In genomic region chr6:40610244-40610643, GRCm38 (mm10) we compare ENCODE assay signal across 20 mouse cellular contexts. TPM values are rescaled to one million over a fixed set of nuclear protein-coding genes. Genes with fewer than 3 reads are reported as not detected.
DNase-seq lines count a peak whose midpoint lies in the region; ATAC-seq and TF ChIP-seq lines count a peak whose summit lies in the region.
"Had no signal": no experiment of that assay in that cellular context is flagged by ENCODE, and none has a peak within 500 bp of the region (broad histone marks: within the 10 kb centered on the region; RNA-seq: fewer than 3 reads in every experiment).

No protein-coding gene starts in this region.

- H3K9ac ChIP-seq in hindbrain, embryonic 16.5 days (ENCODE audit: low read depth, low read length), result no peak overlapping the region
- no peak overlapping the region for H3K9ac ChIP-seq in hindbrain, embryonic 11.5 days (ENCODE audit: low read depth, low read length)
- H3K9ac ChIP-seq: heart, embryonic 13.5 days; liver, postnatal 0 days had no signal

- H3K9me3 ChIP-seq in hindbrain, embryonic 16.5 days (ENCODE audit: control insufficient read depth, low read length), result no peaks in the 10 kb centered on the region
- no peaks in the 10 kb centered on the region for H3K9me3 ChIP-seq in hindbrain, embryonic 11.5 days (ENCODE audit: control insufficient read depth, low read length)
- H3K9me3 ChIP-seq: heart, embryonic 13.5 days; hindbrain, embryonic 10.5 days had no signal

- H3K27me3 ChIP-seq in hindbrain, embryonic 16.5 days (replicated peaks; ENCODE audit: control insufficient read depth, insufficient read depth, low read length), result no peaks in the 10 kb centered on the region
- no peaks in the 10 kb centered on the region for H3K27me3 ChIP-seq in hindbrain, embryonic 11.5 days (ENCODE audit: control insufficient read depth, insufficient read depth, low read length)
- H3K27me3 ChIP-seq: CH12.LX; heart, embryonic 13.5 days had no signal

- peak; percentile 68 for ATAC-seq in hindbrain, embryonic 16.5 days
- no peak for ATAC-seq in hindbrain, embryonic 11.5 days (ENCODE audit: low FRiP score)
- ATAC-seq in monocyte, adult 5-6 weeks (replicated peaks; ENCODE audit: insufficient number of reproducible peaks, low FRiP score, low TSS enrichment, poor library complexity, severe bottlenecking), result no peak
- ATAC-seq: liver, postnatal 0 days had no signal

- H3K4me1 ChIP-seq in hindbrain, embryonic 16.5 days (ENCODE audit: control insufficient read depth, insufficient read depth, low read depth, low read length), result no peaks in the 10 kb centered on the region
- H3K4me1 ChIP-seq in hindbrain, embryonic 11.5 days (replicated peaks; ENCODE audit: control insufficient read depth, insufficient read depth, low read length), result no peaks in the 10 kb centered on the region
- H3K4me1 ChIP-seq: heart, embryonic 13.5 days; hindbrain, embryonic 10.5 days had no signal

- no peak for DNase-seq in hindbrain, embryonic 11.5 days (ENCODE audit: low spot score)
- peak; percentile 68 for DNase-seq in brain, adult 2 months (ENCODE audit: low read depth, low spot score)
- DNase-seq in brain, embryonic 14.5 days (ENCODE audit: low read depth), result peak; percentile 88
- peak; percentile 13 to 24 for DNase-seq in layer of hippocampus, postnatal 36 days
- no peak for DNase-seq in kidney, postnatal 14 days
- DNase-seq: gastrocnemius, postnatal 14 days; kidney, adult 9 months; liver, postnatal 0 days had no signal

- WGBS in hindbrain, embryonic 16.5 days, result 48% methylated on average over 8 of the region's 8 CpGs
- WGBS in hindbrain, embryonic 11.5 days, result 86% methylated on average over 8 of the region's 8 CpGs

- no peak for TF ChIP-seq POLR2A in brain, embryonic 14.5 days (IDR thresholded peaks at IDR 0.05; ENCODE audit: borderline replicate concordance, extremely low read depth, insufficient read depth, insufficient read length, poor library complexity, severe bottlenecking)

- TF ChIP-seq CTCF in brain, embryonic 14.5 days (IDR thresholded peaks at IDR 0.05; ENCODE audit: borderline replicate concordance, extremely low read depth, insufficient read depth, insufficient read length), result no peak

- H3K36me3 ChIP-seq in hindbrain, embryonic 16.5 days (ENCODE audit: control insufficient read depth, insufficient read depth, low read length), result no peaks in the 10 kb centered on the region
- H3K36me3 ChIP-seq in hindbrain, embryonic 11.5 days (ENCODE audit: control insufficient read depth, insufficient read depth, low read length), result no peaks in the 10 kb centered on the region
- H3K36me3 ChIP-seq: heart, embryonic 13.5 days; hindbrain, embryonic 10.5 days had no signal

- H3K27ac ChIP-seq in hindbrain, embryonic 16.5 days (ENCODE audit: low read depth, low read length), result no peak overlapping the region
- H3K27ac ChIP-seq in hindbrain, embryonic 11.5 days (ENCODE audit: low read depth, low read length), result no peak overlapping the region
- H3K27ac ChIP-seq: heart, embryonic 13.5 days; hindbrain, embryonic 10.5 days had no signal

- H3K4me2 ChIP-seq in hindbrain, embryonic 16.5 days (ENCODE audit: low read length), result no peak overlapping the region
- no peak overlapping the region for H3K4me2 ChIP-seq in hindbrain, embryonic 11.5 days (replicated peaks; ENCODE audit: low read depth, low read length)
- H3K4me2 ChIP-seq: heart, embryonic 13.5 days had no signal

- H3K4me3 ChIP-seq in hindbrain, embryonic 16.5 days (ENCODE audit: low read length), result no peak overlapping the region
- H3K4me3 ChIP-seq in hindbrain, embryonic 11.5 days (ENCODE audit: low read depth, low read length), result no peak overlapping the region
- H3K4me3 ChIP-seq: erythroblast, embryonic 14.5 days; heart, embryonic 13.5 days; hindbrain, embryonic 10.5 days had no signal

RNA-seq across cellular contexts. Expression of gene Tas2r138, which starts 2.9 kb away (rescaled TPM):
- polyA plus RNA-seq in hindbrain, embryonic 16.5 days (2015; fragmentation: Nextera tagmentation; extraction: Ambion mirVana), result not detected in 2 replicates
- polyA plus RNA-seq in hindbrain, embryonic 11.5 days (2014; fragmentation: Nextera tagmentation; extraction: Ambion mirVana), result not detected in 2 replicates
- not detected in 2 replicates for polyA plus RNA-seq in brain, embryonic 14.5 days (2012; rRNA removed)
- not detected for total RNA-seq in layer of hippocampus, postnatal 36 days (2021)
- not detected in 3 replicates for total RNA-seq in monocyte, adult 5-6 weeks (2017)
- total RNA-seq: CH12.LX; gastrocnemius, postnatal 14 days; megakaryocyte progenitor cell, adult 5-6 weeks had no signal
- polyA plus RNA-seq: cortical plate, adult 2 months; erythroblast, embryonic 14.5 days; heart, embryonic 13.5 days; hindbrain, embryonic 10.5 days; limb, embryonic 11.5 days; liver, postnatal 0 days; spleen, adult 2 months; testis, adult 2 months; urinary bladder, adult 2 months had no signal

RNA-seq across cellular contexts. Expression of gene Mgam, which starts 18.4 kb away (rescaled TPM):
- polyA plus RNA-seq in hindbrain, embryonic 16.5 days (2015; fragmentation: Nextera tagmentation; extraction: Ambion mirVana), result 0.11 and 0.25 TPM in 2 replicates
- polyA plus RNA-seq in hindbrain, embryonic 11.5 days (2014; fragmentation: Nextera tagmentation; extraction: Ambion mirVana), result not detected in 2 replicates
- polyA plus RNA-seq in brain, embryonic 14.5 days (2012; rRNA removed), result 0.03 and 0.10 TPM in 2 replicates
- total RNA-seq in layer of hippocampus, postnatal 36 days (2021), result not detected
- not detected in 3 replicates for total RNA-seq in monocyte, adult 5-6 weeks (2017)
- total RNA-seq: CH12.LX had no signal
- polyA plus RNA-seq: hindbrain, embryonic 10.5 days; limb, embryonic 11.5 days had no signal

RNA-seq across cellular contexts. Expression of gene Clec5a, which starts 24.6 kb away (rescaled TPM):
- polyA plus RNA-seq in hindbrain, embryonic 16.5 days (2015; fragmentation: Nextera tagmentation; extraction: Ambion mirVana), result 0.64 and 1.2 TPM in 2 replicates
- polyA plus RNA-seq in hindbrain, embryonic 11.5 days (2014; fragmentation: Nextera tagmentation; extraction: Ambion mirVana), result 0.25 and 1.2 TPM in 2 replicates
- polyA plus RNA-seq in brain, embryonic 14.5 days (2012; rRNA removed), result 0.21 and 0.55 TPM in 2 replicates
- 1 to 10 TPM in 1 of 2 experiments, under 1 TPM in 1; 0.96 to 1.1 TPM for total RNA-seq in layer of hippocampus, postnatal 36 days (2021)
- 0.19 to 1.5 TPM (median 0.67 TPM) in 3 replicates for total RNA-seq in monocyte, adult 5-6 weeks (2017)
- polyA plus RNA-seq: erythroblast, embryonic 14.5 days; testis, adult 2 months had no signal

RNA-seq across cellular contexts. Expression of gene Olfr460, which starts 41.0 kb away (rescaled TPM):
- polyA plus RNA-seq in hindbrain, embryonic 16.5 days (2015; fragmentation: Nextera tagmentation; extraction: Ambion mirVana), result not detected in 2 replicates
- polyA plus RNA-seq in hindbrain, embryonic 11.5 days (2014; fragmentation: Nextera tagmentation; extraction: Ambion mirVana), result not detected in 2 replicates
- 0.26 and 0.27 TPM in 2 replicates for polyA plus RNA-seq in brain, embryonic 14.5 days (2012; rRNA removed)
- total RNA-seq in layer of hippocampus, postnatal 36 days (2021), result not detected
- total RNA-seq in monocyte, adult 5-6 weeks (2017), result 0.57 TPM in 1 of 3 replicates, not detected in the others
- total RNA-seq: CH12.LX; gastrocnemius, postnatal 14 days; megakaryocyte progenitor cell, adult 5-6 weeks had no signal
- polyA plus RNA-seq: erythroblast, embryonic 14.5 days; heart, embryonic 13.5 days; hindbrain, embryonic 10.5 days; liver, postnatal 0 days; spleen, adult 2 months; testis, adult 2 months had no signal

RNA-seq across cellular contexts. Expression of gene Olfr461, which starts 55.4 kb away (rescaled TPM):
- polyA plus RNA-seq in hindbrain, embryonic 16.5 days (2015; fragmentation: Nextera tagmentation; extraction: Ambion mirVana), result 0.21 TPM in 1 of 2 replicates, not detected in the other
- 0.21 TPM in 1 of 2 replicates, not detected in the other for polyA plus RNA-seq in hindbrain, embryonic 11.5 days (2014; fragmentation: Nextera tagmentation; extraction: Ambion mirVana)
- not detected in 2 replicates for polyA plus RNA-seq in brain, embryonic 14.5 days (2012; rRNA removed)
- not detected for total RNA-seq in layer of hippocampus, postnatal 36 days (2021)
- total RNA-seq in monocyte, adult 5-6 weeks (2017), result not detected in 3 replicates
- total RNA-seq: CH12.LX; gastrocnemius, postnatal 14 days; megakaryocyte progenitor cell, adult 5-6 weeks had no signal
- polyA plus RNA-seq: cortical plate, adult 2 months; erythroblast, embryonic 14.5 days; heart, embryonic 13.5 days; liver, postnatal 0 days; spleen, adult 2 months; testis, adult 2 months; urinary bladder, adult 2 months had no signal

Comparison
In these comparisons a context has a peak if more than half of its experiments do, and no peak if none do; other contexts are left out.
1. DNase-seq: peak in brain, adult 2 months (single experiment), brain, embryonic 14.5 days (single experiment) and layer of hippocampus, postnatal 36 days (2 of 2); none in hindbrain, embryonic 11.5 days (single experiment) and kidney, postnatal 14 days (single experiment).